Mouse (Mus musculus) ES-E14 (cell line): ENCODE results near the gene Gm5617. TPM values are rescaled to one million over a fixed set of nuclear protein-coding genes. Genes with fewer than 3 reads are reported as not detected.

Experiments
- DNase-seq: peaks from one replicate; pipeline ENCODE4 v3.0.0-alpha.2; 2013; ENCODE audit warnings: low read depth, low spot score
- H3K27ac ChIP-seq: 2 replicates; pipeline ENCODE4 v1.5.1; 2012; ENCODE audit warnings: low read depth, mild to moderate bottlenecking, low read length, moderate library complexity, mixed read lengths; ENCODE audit not compliant: poor library complexity, insufficient read depth, severe bottlenecking
- H3K36me3 ChIP-seq: 2 replicates; pipeline ENCODE4 v1.6.1; 2012; ENCODE audit warnings: mild to moderate bottlenecking, low read length, moderate library complexity, mixed read lengths; ENCODE audit not compliant: control insufficient read depth, poor library complexity, insufficient read depth, severe bottlenecking
- H3K4me1 ChIP-seq, 2 experiments: fragments of 150-350 bp in 1 of 2; sonication (generic) in 1 of 2; 2 replicates each; pipeline ENCODE4 v1.6.1; 2012; ENCODE audit warnings: low read length in 2 of 2, mild to moderate bottlenecking in 1 of 2, mixed read lengths in 1 of 2; ENCODE audit not compliant: control insufficient read depth in 2 of 2, insufficient read depth in 2 of 2, poor library complexity in 1 of 2
- H3K4me3 ChIP-seq, 2 experiments: fragments of 150-350 bp in 1 of 2; sonication (generic) in 1 of 2; 2 replicates each; pipeline ENCODE4 v1.5.1; 2012; ENCODE audit warnings: low read length in 2 of 2, low read depth in 1 of 2, mild to moderate bottlenecking in 1 of 2, mixed read lengths in 1 of 2; ENCODE audit not compliant: insufficient read depth in 1 of 2, poor library complexity in 1 of 2, severe bottlenecking in 1 of 2
- H3K9ac ChIP-seq: 2 replicates; pipeline ENCODE4 v1.6.1; 2012; ENCODE audit warnings: low read depth, mild to moderate bottlenecking, low read length, mixed read lengths; ENCODE audit not compliant: poor library complexity, insufficient read depth, severe bottlenecking
- H3K9me3 ChIP-seq: fragments of 150-350 bp; sonication (generic); 2 replicates; pipeline ENCODE4 v1.6.1; 2012; ENCODE audit warnings: low read depth, mild to moderate bottlenecking, low read length; ENCODE audit not compliant: control insufficient read depth, insufficient read depth
- CHD2 ChIP-seq: IDR thresholded peaks from 2 replicates; pipeline ENCODE4 v1.6.1; 2014; ENCODE audit warnings: mild to moderate bottlenecking, low read depth, low read length, inconsistent platforms
- HCFC1 ChIP-seq: IDR thresholded peaks from 2 replicates; pipeline ENCODE4 v1.6.1; 2012; ENCODE audit warnings: low read length, inconsistent platforms, borderline replicate concordance; ENCODE audit not compliant: insufficient read depth
- MAFK ChIP-seq: IDR thresholded peaks from 2 replicates; pipeline ENCODE4 v1.6.1; 2014; ENCODE audit warnings: mild to moderate bottlenecking, low read depth, low read length, inconsistent platforms; ENCODE audit not compliant: insufficient read depth
- ZC3H11A ChIP-seq: IDR thresholded peaks from 2 replicates; pipeline ENCODE4 v1.6.1; 2012; ENCODE audit warnings: low read depth, mild to moderate bottlenecking, inconsistent platforms, low read length, borderline replicate concordance
- ZNF384 ChIP-seq: IDR thresholded peaks from 2 replicates; pipeline ENCODE4 v1.6.1; 2012; ENCODE audit warnings: low read depth, low read length, inconsistent platforms
- in situ Hi-C, 2 experiments: fragments of 600-800 bp; cut with MboI; formaldehyde crosslinking; loops; one replicate each; pipeline ENCODE4 v1.15.1; 2025; ENCODE audit warnings: low sequenced_read_pairs in 2 of 2, inconsistent platforms in 1 of 2; ENCODE audit not compliant: unreplicated experiment in 2 of 2
- total RNA-seq: library from RNA; depleted of rRNA; stranded (reverse); fragments of 300-350 nt; gene quantifications from 2 replicates; pipeline ENCODE4 v1.2.3, GENCODE M21; 2012; rRNA removed

The Gm5617 gene
- 21.9 and 32.5 TPM in 2 replicates for total RNA-seq

GRCm38 (mm10) chr9:48494817-48495547 is at the start of gene Gm5617, which contains the start of gene Rbm7:
TSS of gene Gm5617 (plus strand) at chr9:48495442.
TSS of gene Rbm7 (minus strand) at chr9:48495299.
- peak within 1 kb of the TSS; percentile 77 for H3K27ac ChIP-seq
- 0 out of 4 replicates have a peak, but pooled peaks cover 0 to 2% of the 10 kb centered on the region in 2 experiments for H3K4me1 ChIP-seq
- peak within 1 kb of the TSS; percentile 91 to 95 for H3K4me3 ChIP-seq
- H3K36me3 ChIP-seq, result peaks cover 12% of the 10 kb centered on the region
- TF ChIP-seq MAFK, result no peak
- 0 out of 2 replicates have a peak, but pooled peaks have one; percentile 38 for TF ChIP-seq HCFC1
- TF ChIP-seq CHD2, result no peak
- H3K9me3 ChIP-seq, result no peaks in the 10 kb centered on the region
- in situ Hi-C loops, result no loop called here
- DNase-seq, result peak; percentile 85
- H3K9ac ChIP-seq, result peak within 1 kb of the TSS; percentile 96

GRCm38 (mm10) chr9:48447783-48448209 is 47.4 kb upstream of the Gm5617 start:
- DNase-seq, result peak; percentile 36
- H3K4me3 ChIP-seq, result no peak overlapping the region
- H3K9me3 ChIP-seq, result no peaks in the 10 kb centered on the region
- H3K4me1 ChIP-seq, result no peaks in the 10 kb centered on the region
- no peak overlapping the region for H3K27ac ChIP-seq
- H3K36me3 ChIP-seq, result no peaks in the 10 kb centered on the region
- in situ Hi-C loops, result no loop called here
- 0 out of 2 replicates have a peak, but pooled peaks have one; percentile 8 for TF ChIP-seq ZC3H11A
- no peak for TF ChIP-seq ZNF384
- H3K9ac ChIP-seq, result no peak overlapping the region

DNA sequence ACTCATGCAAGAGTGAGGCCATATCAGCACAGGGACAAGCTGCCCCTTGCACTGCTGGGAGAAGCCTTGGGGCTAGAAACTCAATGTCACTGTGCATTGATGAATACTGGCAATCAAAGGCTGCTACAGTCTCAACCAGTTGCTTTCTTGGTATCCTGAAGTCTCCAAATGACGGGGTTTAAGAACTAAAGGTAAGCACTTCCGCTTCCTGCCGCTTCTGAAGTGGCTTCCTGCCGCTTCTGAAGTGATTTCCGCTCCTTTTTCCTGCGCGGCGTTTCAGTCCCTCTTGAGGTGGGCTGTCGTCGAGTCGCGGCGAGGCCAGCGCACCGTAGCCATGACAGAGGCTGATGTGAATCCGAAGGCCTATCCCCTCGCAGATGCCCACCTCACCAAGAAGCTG is 45.2 kb upstream of the Gm5617 start:
- Histone ChIP-seq H3K9me3 (no peaks in the 10 kb centered on the region), H3K4me1 (no peaks in the 10 kb centered on the region), H3K9ac (no peak overlapping the region), H3K4me3 (no peak overlapping the region), H3K27ac (no peak overlapping the region), H3K36me3 (no peaks in the 10 kb centered on the region)
- in situ Hi-C loops, result no loop called here
- DNase-seq, result no peak
- no peak for TF ChIP-seq ZC3H11A
- no peak for TF ChIP-seq ZNF384
- no peak for TF ChIP-seq CHD2
- no peak for TF ChIP-seq HCFC1
- TF ChIP-seq MAFK, result no peak

DNA sequence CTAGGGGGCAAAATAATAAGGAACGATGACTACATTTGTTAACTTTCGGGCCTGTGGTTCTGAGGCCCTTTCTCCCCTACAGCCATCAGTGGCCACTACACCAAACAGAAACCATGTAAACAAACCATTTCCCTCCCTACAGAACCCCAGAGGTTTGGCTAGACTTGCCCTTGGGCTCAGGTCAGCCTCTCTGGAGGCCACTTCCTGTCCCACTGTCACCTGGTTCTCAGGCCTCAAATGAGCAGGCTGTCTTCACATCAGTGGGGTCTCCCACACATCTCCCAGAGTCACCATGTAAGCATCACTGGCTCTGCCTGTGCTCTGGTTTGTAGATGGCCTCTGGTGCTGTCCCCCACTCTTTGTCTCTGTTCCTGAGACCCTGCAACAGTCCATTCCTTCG is 39.3 kb upstream of the Gm5617 start:
- no peak overlapping the region for H3K27ac ChIP-seq
- H3K36me3 ChIP-seq, result no peaks in the 10 kb centered on the region
- H3K9me3 ChIP-seq, result no peaks in the 10 kb centered on the region
- in situ Hi-C loops, result no loop called here
- no peak overlapping the region for H3K4me3 ChIP-seq
- no peak for TF ChIP-seq ZC3H11A
- no peak for TF ChIP-seq CHD2
- no peak for TF ChIP-seq HCFC1
- no peak for TF ChIP-seq MAFK
- no peak for TF ChIP-seq ZNF384
- DNase-seq, result no peak
- H3K9ac ChIP-seq, result no peak overlapping the region
- H3K4me1 ChIP-seq, result no peaks in the 10 kb centered on the region

GRCm38 (mm10) chr9:48458879-48459278 is 36.4 kb upstream of the Gm5617 start:
- Histone ChIP-seq H3K9ac (no peak overlapping the region), H3K9me3 (no peaks in the 10 kb centered on the region), H3K36me3 (no peaks in the 10 kb centered on the region), H3K4me3 (no peak overlapping the region), H3K4me1 (no peaks in the 10 kb centered on the region), H3K27ac (no peak overlapping the region)
- TF ChIP-seq ZC3H11A (no peak), MAFK (no peak), CHD2 (no peak), ZNF384 (no peak), HCFC1 (no peak)
- no peak for DNase-seq
- in situ Hi-C loops, result no loop called here
